ENCODE assay signal across 21 mouse cellular contexts in the genomic region with DNA sequence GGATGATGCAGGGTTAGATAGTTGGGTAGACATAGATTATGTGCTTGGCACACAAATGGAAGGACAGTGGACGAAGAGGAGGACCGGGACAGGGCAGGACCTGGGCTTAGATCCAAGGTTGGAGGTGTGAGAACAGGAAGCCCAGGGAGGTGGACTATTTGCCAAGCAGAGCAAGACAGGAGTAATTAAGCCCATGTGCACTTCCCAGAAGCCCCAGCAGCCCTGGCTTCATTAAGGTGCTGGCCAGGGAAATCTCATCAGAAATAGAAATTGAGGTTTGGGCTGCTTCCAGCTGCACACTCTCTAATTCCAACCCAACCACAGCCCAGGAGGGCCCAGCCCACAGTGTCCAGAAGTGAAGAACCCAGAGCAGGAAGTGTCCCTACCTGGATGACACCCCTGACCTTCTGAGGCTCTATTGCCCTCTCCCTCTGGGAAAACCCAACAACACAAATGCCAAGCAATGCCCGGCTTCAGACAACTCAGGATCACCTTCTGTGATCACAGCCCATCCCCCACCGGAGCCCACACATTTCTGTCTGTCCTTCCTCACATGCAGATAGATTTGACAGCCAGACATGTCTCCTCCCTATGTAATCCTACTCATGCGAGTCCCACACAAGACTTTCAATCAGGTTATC. TPM values are rescaled to one million over a fixed set of nuclear protein-coding genes. Genes with fewer than 3 reads are reported as not detected.
DNase-seq lines count a peak whose midpoint lies in the region; ATAC-seq and TF ChIP-seq lines count a peak whose summit lies in the region.
"Had no signal": no experiment of that assay in that cellular context is flagged by ENCODE, and none has a peak within 500 bp of the region (broad histone marks: within the 10 kb centered on the region; RNA-seq: fewer than 3 reads in every experiment).

No protein-coding gene starts in this region.

- no peaks in the 10 kb centered on the region for H3K27me3 ChIP-seq in forebrain, embryonic 13.5 days

- 87% methylated on average over 5 of the region's 5 CpGs for WGBS in forebrain, embryonic 13.5 days

- no peak for ATAC-seq in forebrain, embryonic 13.5 days
- ATAC-seq: forebrain, embryonic 14.5 days had no signal

- no peak overlapping the region for H3K4me2 ChIP-seq in forebrain, embryonic 13.5 days
- H3K4me2 ChIP-seq: hindbrain, embryonic 12.5 days had no signal

- no peak for TF ChIP-seq CTCF in layer of hippocampus, adult 2 months (conservative IDR thresholded peaks at IDR 0.05)

- H3K27ac ChIP-seq in layer of hippocampus, adult 2 months, result peak overlapping the region; percentile 93
- H3K27ac ChIP-seq in forebrain, embryonic 13.5 days, result no peak overlapping the region
- H3K27ac ChIP-seq: embryonic facial prominence, embryonic 10.5 days; gastrocnemius, adult 2 months; hindbrain, postnatal 0 days had no signal

- no peak for DNase-seq in layer of hippocampus, adult 2 months (ENCODE audit: low spot score in 2 of 2)
- DNase-seq in layer of hippocampus, postnatal 36 days, result no peak
- DNase-seq in cerebellum, adult 18-20 months, result peak; percentile 60 to 66
- DNase-seq in cerebellum, adult 9-11 months, result peak; percentile 85
- peak; percentile 51 to 63 for DNase-seq in cerebellum, postnatal 36 days
- no peak for DNase-seq in adrenal gland, postnatal 36 days
- DNase-seq in right cerebral cortex, adult 2 months (ENCODE audit: low spot score in 2 of 2), result no peak
- DNase-seq: adrenal gland, adult 2 months; gastrocnemius, adult 2 months; gastrocnemius, postnatal 36 days; heart, adult 11 months; heart, postnatal 10 days; heart, postnatal 4 days; kidney, adult 11 months had no signal

- no peaks in the 10 kb centered on the region for H3K36me3 ChIP-seq in forebrain, embryonic 13.5 days (ENCODE audit: poor library complexity, severe bottlenecking)
- H3K36me3 ChIP-seq: embryonic facial prominence, embryonic 10.5 days; hindbrain, embryonic 12.5 days had no signal

- peaks cover 20% of the 10 kb centered on the region for H3K4me1 ChIP-seq in forebrain, embryonic 13.5 days

- H3K4me3 ChIP-seq in layer of hippocampus, adult 2 months, result no peak overlapping the region
- H3K4me3 ChIP-seq in forebrain, embryonic 13.5 days, result no peak overlapping the region
- H3K4me3 ChIP-seq: embryonic facial prominence, embryonic 10.5 days; gastrocnemius, adult 2 months; hindbrain, embryonic 12.5 days had no signal

- no peaks in the 10 kb centered on the region for H3K9me3 ChIP-seq in forebrain, embryonic 13.5 days (replicated peaks)
- H3K9me3 ChIP-seq: embryonic facial prominence, embryonic 10.5 days; hindbrain, embryonic 12.5 days had no signal

- H3K9ac ChIP-seq in forebrain, embryonic 13.5 days, result no peak overlapping the region
- H3K9ac ChIP-seq: hindbrain, embryonic 12.5 days had no signal

RNA-seq across cellular contexts. Expression of a gene that starts 32.4 kb away (rescaled TPM):
- total RNA-seq in layer of hippocampus, adult 2 months (2021), result 10 to 100 TPM; 14.5 to 17.3 TPM
- 10 to 100 TPM; 14.5 to 18.0 TPM for total RNA-seq in layer of hippocampus, postnatal 36 days (2021)
- 1 to 10 TPM; 5.1 to 5.6 TPM for total RNA-seq in adrenal gland, postnatal 36 days (2021)
- 6.2 and 8.4 TPM in 2 replicates for polyA plus RNA-seq in forebrain, embryonic 13.5 days (2015; fragmentation: Nextera tagmentation; extraction: Ambion mirVana)
- total RNA-seq: CH12.LX had no signal

RNA-seq across cellular contexts. Expression of a gene that starts 51.9 kb away (rescaled TPM):
- 1 to 10 TPM; 1.9 to 2.4 TPM for total RNA-seq in layer of hippocampus, adult 2 months (2021)
- 1 to 10 TPM; 2.8 to 3.6 TPM for total RNA-seq in layer of hippocampus, postnatal 36 days (2021)
- not detected for total RNA-seq in adrenal gland, postnatal 36 days (2021)
- 2.0 TPM in 2 replicates for polyA plus RNA-seq in forebrain, embryonic 13.5 days (2015; fragmentation: Nextera tagmentation; extraction: Ambion mirVana)
- total RNA-seq: gastrocnemius, postnatal 36 days; heart, postnatal 4 days had no signal
- polyA plus RNA-seq: adrenal gland, adult 2 months; heart, embryonic 14.5 days had no signal

RNA-seq across cellular contexts. Expression of a gene that starts 53.6 kb away (rescaled TPM):
- total RNA-seq in layer of hippocampus, adult 2 months (2021), result 10 to 100 TPM; 35.8 to 39.4 TPM
- 10 to 100 TPM; 34.6 to 36.3 TPM for total RNA-seq in layer of hippocampus, postnatal 36 days (2021)
- total RNA-seq in adrenal gland, postnatal 36 days (2021), result 10 to 100 TPM; 51.1 to 56.2 TPM
- 52.5 and 54.3 TPM in 2 replicates for polyA plus RNA-seq in forebrain, embryonic 13.5 days (2015; fragmentation: Nextera tagmentation; extraction: Ambion mirVana)

Comparison
In these comparisons a context has a peak if more than half of its experiments do, and no peak if none do; other contexts are left out.
1. DNase-seq: peak in cerebellum, adult 18-20 months (2 of 2), cerebellum, adult 9-11 months (single experiment) and cerebellum, postnatal 36 days (2 of 2); none in layer of hippocampus, adult 2 months (0 of 2), layer of hippocampus, postnatal 36 days (0 of 2), adrenal gland, postnatal 36 days (0 of 2) and right cerebral cortex, adult 2 months (0 of 2).